Mouse (Mus musculus): ENCODE measurements around the gene Pla2g3. TPM values are rescaled to one million over a fixed set of nuclear protein-coding genes. Genes with fewer than 3 reads are reported as not detected.

The Pla2g3 gene
- polyA plus RNA-seq, 1 experiment from 2014 or later = 0.99 TPM

DNA sequence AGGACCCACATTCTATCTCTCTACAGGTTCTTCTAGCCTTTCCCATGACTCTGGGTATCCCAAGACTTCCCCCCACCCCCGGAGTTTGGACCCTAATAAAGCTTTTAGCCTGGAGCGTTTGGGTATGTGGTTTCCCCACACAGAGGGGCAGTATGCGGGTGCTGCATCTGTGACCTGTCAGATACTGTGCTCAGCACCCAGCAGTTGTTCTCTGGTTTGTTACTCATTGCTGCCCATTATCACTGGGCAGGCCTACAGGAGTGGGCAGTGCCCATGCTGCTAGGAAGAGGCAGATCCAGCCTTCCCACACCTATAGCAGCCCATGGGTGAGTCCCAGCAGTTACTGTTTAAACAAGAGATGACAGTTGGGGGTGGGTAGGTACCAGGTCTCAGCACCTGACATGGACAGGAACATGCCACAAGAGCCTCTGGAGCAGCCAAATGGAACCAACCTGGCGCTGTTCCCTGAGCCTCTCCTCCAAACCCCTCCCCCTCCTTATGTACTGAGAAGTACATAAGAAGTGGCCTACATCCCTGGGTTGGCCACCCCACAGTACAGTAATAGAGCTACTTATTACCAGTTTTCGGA is 48.8 kb downstream of the Pla2g3 start:
- H3K9me3 ChIP-seq = no peaks in the 10 kb centered on the region
- H3K36me3 ChIP-seq = peaks cover 29% of the 10 kb centered on the region
- H3K27ac ChIP-seq = no peak overlapping the region
- no peak for DNase-seq (ENCODE audit: low spot score)
- WGBS = 95% methylated on average over 5 of the region's 5 CpGs
- peaks cover 51% of the 10 kb centered on the region for H3K4me1 ChIP-seq (replicated peaks)
- H3K27me3 ChIP-seq (ENCODE audit: insufficient read depth, poor library complexity, severe bottlenecking) = no peaks in the 10 kb centered on the region
- H3K4me3 ChIP-seq = peak overlapping the region; percentile 62; the same call in 1 of the 2 replicates

DNA sequence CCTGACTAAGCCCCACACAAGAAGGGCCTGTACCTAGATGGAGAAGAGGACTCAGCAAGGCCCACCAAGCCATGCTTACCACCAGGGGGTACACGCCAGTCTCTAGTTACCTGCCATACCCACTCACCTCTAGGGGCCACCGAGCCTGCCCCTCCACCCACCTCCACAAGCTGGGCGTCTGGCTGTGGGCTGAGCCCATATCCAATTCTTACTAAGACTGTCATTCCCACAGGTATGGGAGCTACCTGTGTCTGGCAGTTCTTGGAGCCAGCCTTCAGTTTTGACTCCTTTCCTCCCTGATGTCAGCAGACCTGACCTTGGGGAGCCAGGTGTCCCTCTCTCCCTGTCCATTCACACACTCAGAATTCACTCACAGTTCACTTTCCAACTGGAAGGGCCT is 49.6 kb downstream of the Pla2g3 start:
- DNase-seq (ENCODE audit: low spot score) = no peak
- 88% methylated on average over 3 of the region's 3 CpGs for WGBS
- Histone ChIP-seq H3K27me3 (ENCODE audit: insufficient read depth, poor library complexity, severe bottlenecking) (no peaks in the 10 kb centered on the region), H3K4me1 (replicated peaks) (peaks cover 55% of the 10 kb centered on the region), H3K27ac (no peak overlapping the region), H3K4me3 (peak overlapping the region; percentile 65), H3K36me3 (peaks cover 20% of the 10 kb centered on the region), H3K9me3 (no peaks in the 10 kb centered on the region)

DNA sequence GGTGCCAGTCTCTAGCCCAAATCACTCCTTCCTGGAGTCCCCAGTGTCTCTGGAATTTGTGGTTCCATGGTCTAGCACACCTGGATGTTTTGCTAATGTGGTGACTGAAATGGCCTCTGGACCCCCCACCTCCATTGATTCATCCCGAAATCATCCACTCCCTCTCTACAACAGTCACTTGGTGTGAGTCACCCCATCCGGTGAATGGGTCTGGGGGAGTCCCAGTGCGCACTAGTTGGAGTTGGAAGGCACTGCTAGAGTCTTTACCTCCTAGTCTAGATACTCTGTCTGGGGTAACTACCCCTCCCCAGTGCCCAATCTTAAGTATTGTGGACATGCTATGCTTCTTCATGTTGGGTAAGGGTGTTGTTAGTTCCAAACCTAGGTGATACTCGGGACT is 50.3 kb downstream of the Pla2g3 start:
- peaks cover 14% of the 10 kb centered on the region for H3K36me3 ChIP-seq
- H3K4me3 ChIP-seq = peak overlapping the region; percentile 65
- peaks cover 55% of the 10 kb centered on the region for H3K4me1 ChIP-seq (replicated peaks)
- peak overlapping the region; percentile 90 for H3K27ac ChIP-seq
- no peaks in the 10 kb centered on the region for H3K9me3 ChIP-seq
- no peaks in the 10 kb centered on the region for H3K27me3 ChIP-seq (ENCODE audit: insufficient read depth, poor library complexity, severe bottlenecking)
- no peak for DNase-seq (ENCODE audit: low spot score)
- 67% methylated on average over 4 of the region's 4 CpGs for WGBS

DNA sequence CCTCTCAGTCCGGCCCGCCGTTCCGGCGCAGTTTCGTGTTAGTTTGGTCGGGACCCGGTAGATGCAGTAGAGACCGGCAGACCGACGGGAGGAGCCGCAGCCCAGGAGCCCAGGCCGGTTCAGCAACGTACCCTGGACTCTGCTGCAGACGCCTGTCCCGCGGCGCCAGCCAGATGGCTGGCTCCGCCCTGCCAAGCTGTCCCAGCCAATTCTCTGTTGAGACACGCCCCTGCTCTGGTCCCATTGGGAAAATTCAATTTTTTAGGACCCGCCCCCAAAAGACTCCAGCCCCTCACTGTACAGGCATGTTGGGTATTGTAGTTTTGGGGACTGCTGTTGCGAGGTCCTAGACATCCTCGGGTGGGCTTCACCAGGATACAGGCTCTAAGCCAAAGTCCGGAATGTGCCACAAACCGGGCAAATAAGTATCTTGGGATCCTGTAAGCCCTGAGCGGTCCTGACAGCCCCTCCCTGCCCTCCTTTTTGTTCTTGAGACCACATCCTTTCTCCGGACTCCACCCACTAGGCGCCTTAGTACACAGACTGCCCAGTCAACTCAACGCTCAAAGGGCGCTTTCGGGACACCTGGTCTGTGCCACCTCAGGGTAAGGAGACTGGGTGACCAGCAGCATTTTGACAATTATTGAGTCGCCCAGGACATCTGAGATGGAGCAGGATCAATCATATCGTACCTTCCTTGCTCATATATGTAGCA is 51.2 kb downstream of the Pla2g3 start:
- Histone ChIP-seq H3K27me3 (ENCODE audit: insufficient read depth, poor library complexity, severe bottlenecking) (no peaks in the 10 kb centered on the region), H3K4me3 (peak overlapping the region; percentile 65), H3K36me3 (peaks cover 6% of the 10 kb centered on the region; the same call in 1 of the 2 replicates), H3K4me1 (replicated peaks) (peaks cover 55% of the 10 kb centered on the region), H3K9me3 (no peaks in the 10 kb centered on the region), H3K27ac (peak overlapping the region; percentile 90)
- WGBS = 6% methylated on average over 33 of the region's 33 CpGs
- DNase-seq (ENCODE audit: low spot score) = peak; percentile 92

DNA sequence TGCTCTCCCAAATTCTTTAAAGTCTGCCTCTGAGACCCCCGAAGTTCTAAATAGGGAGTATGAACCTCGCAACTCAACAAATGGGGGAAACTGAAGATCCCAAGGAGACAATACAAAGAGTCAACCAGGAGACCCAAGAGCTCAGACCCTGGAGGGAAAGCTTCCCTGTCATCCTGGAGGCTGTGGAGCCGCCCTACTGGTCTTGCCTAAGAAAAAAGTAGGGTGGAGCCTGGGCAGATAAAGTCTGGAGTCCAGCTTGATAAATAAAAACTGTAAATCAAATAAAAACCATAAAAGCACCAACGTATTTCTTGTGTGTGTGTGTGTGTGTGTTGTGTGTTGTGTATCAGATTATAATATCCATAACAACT is 51.7 kb downstream of the Pla2g3 start:
- Histone ChIP-seq H3K4me1 (replicated peaks) (peaks cover 52% of the 10 kb centered on the region), H3K27ac (peak overlapping the region; percentile 90; the same call in 1 of the 2 replicates), H3K9me3 (peaks cover 5% of the 10 kb centered on the region; the same call in 1 of the 2 replicates), H3K27me3 (ENCODE audit: insufficient read depth, poor library complexity, severe bottlenecking) (no peaks in the 10 kb centered on the region), H3K36me3 (peaks cover 6% of the 10 kb centered on the region; the same call in 1 of the 2 replicates), H3K4me3 (peak overlapping the region; percentile 65)
- no peak for DNase-seq (ENCODE audit: low spot score)
- WGBS = 79% methylated on average over 4 of the region's 4 CpGs

DNA sequence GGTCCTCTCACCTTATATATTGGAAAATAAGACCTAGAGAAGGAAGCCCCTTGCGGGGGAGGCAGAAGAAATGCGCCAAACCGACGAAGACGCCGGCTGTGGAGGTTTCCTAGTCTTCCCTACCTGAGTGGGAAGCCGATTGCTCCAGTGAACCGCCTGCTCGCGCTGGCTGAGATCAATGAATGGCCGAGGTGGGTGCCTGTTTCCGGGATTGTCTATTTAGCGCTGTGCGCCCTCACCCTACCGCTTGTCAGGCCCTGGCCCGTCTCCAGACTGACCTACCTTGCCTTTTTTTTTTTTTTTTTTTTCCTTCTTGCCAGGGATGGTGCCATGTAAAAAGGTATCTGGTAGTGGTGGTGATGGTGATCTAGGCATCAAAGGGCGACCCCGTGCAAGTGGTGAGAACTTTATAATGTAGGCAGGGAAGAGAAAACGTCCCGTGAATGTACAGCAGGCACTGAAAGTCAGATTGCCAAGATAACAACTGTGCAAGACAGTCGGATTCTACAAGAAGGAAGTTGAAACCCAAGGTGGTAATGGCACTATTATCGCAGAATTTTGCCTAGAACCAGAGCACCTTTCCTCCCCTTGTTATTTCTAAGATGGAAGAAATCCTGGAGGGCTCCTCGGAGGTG is 52.5 kb downstream of the Pla2g3 start, which contains the start of gene Smtn:
TSS of gene Smtn (minus strand) at position 162 of the 635 bp plus-strand sequence.
- DNase-seq (ENCODE audit: low spot score) = no peak
- Histone ChIP-seq H3K36me3 (0 out of 2 replicates have a peak, but pooled peaks cover 6% of the 10 kb centered on the region), H3K27me3 (ENCODE audit: insufficient read depth, poor library complexity, severe bottlenecking) (no peaks in the 10 kb centered on the region), H3K27ac (peak within 1 kb of the TSS; percentile 90), H3K4me1 (replicated peaks) (peaks cover 48% of the 10 kb centered on the region), H3K4me3 (peak within 1 kb of the TSS; percentile 65), H3K9me3 (peaks cover 5% of the 10 kb centered on the region; the same call in 1 of the 2 replicates)
- WGBS = 93% methylated on average over 23 of the region's 23 CpGs

DNA sequence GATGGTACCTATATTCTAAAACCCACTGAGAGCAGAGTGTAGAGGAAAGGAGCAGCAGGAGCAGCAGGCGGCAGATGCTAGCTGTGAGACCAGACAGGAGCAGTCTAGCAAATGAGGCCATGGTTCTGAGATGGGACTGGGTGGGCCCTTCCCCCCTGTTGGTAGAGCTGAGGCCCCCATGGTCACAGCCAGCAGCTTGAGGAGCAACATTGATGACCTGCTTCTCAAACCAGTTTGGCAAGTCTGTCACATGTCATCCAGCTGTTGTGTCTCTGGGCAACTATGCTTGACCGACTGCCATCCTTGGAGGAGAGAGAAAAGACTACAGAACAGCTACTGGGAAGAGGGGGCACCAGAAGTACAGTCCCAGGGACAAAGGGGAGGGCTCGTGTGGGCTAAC is 53.8 kb downstream of the Pla2g3 start:
- Histone ChIP-seq H3K27me3 (ENCODE audit: insufficient read depth, poor library complexity, severe bottlenecking) (no peaks in the 10 kb centered on the region), H3K36me3 (0 out of 2 replicates have a peak, but pooled peaks cover 2% of the 10 kb centered on the region), H3K27ac (no peak overlapping the region), H3K9me3 (peaks cover 5% of the 10 kb centered on the region; the same call in 1 of the 2 replicates), H3K4me1 (replicated peaks) (peaks cover 39% of the 10 kb centered on the region), H3K4me3 (no peak overlapping the region)
- no peak for DNase-seq (ENCODE audit: low spot score)
- WGBS = 64% methylated on average over 3 of the region's 3 CpGs

DNA sequence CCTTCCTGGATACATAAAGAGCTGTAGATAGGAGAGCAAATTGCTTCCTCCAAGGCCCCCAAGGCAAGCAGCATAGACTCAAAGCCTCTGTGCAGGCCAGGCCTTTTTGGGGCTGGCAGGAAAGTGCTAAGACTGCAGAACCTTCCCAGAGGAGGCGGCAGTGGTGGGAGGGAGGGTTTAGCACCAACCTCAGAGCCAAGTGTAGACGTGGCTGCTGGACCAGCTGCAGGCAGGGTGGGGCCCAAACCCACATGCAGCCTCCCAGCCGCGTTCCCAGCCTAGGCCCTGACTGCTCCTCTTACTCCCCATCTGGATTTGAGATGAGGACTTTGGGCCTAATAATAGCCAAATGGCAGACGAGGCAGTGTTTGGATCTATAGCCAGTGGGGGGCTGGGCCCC is 54.9 kb downstream of the Pla2g3 start:
- Histone ChIP-seq H3K27me3 (ENCODE audit: insufficient read depth, poor library complexity, severe bottlenecking) (no peaks in the 10 kb centered on the region), H3K36me3 (no peaks in the 10 kb centered on the region), H3K4me1 (replicated peaks) (peaks cover 30% of the 10 kb centered on the region), H3K27ac (0 out of 2 replicates have a peak overlapping the region, but pooled peaks have one; percentile 37), H3K9me3 (peaks cover 5% of the 10 kb centered on the region; the same call in 1 of the 2 replicates), H3K4me3 (no peak overlapping the region)
- DNase-seq (ENCODE audit: low spot score) = no peak
- 51% methylated on average over 5 of the region's 5 CpGs for WGBS

DNA sequence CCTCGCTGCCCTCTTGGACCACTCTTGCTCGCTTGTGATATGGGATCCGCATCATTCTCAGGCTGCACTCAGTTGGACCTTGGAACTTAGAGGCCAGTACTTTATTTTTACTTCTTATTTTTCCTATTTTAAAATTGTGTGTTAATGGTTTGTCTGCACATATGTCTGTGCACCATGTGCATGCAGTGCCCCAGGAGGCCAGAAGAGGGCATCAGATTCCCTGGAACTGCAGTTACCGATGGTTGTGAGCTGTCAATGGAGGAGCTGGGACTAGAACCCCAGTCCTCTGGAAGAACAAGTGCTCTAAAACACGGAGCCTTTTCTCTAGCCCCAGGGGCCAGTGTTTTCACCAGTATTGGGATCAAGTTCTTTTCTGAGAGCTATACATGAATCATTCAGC is 56.3 kb downstream of the Pla2g3 start:
- peaks cover 22% of the 10 kb centered on the region for H3K4me1 ChIP-seq (replicated peaks)
- no peaks in the 10 kb centered on the region for H3K36me3 ChIP-seq
- 93% methylated on average over 5 of the region's 5 CpGs for WGBS
- H3K9me3 ChIP-seq = peaks cover 5% of the 10 kb centered on the region; the same call in 1 of the 2 replicates
- H3K27me3 ChIP-seq (ENCODE audit: insufficient read depth, poor library complexity, severe bottlenecking) = no peaks in the 10 kb centered on the region
- H3K27ac ChIP-seq = no peak overlapping the region
- H3K4me3 ChIP-seq = no peak overlapping the region
- no peak for DNase-seq (ENCODE audit: low spot score)

DNA sequence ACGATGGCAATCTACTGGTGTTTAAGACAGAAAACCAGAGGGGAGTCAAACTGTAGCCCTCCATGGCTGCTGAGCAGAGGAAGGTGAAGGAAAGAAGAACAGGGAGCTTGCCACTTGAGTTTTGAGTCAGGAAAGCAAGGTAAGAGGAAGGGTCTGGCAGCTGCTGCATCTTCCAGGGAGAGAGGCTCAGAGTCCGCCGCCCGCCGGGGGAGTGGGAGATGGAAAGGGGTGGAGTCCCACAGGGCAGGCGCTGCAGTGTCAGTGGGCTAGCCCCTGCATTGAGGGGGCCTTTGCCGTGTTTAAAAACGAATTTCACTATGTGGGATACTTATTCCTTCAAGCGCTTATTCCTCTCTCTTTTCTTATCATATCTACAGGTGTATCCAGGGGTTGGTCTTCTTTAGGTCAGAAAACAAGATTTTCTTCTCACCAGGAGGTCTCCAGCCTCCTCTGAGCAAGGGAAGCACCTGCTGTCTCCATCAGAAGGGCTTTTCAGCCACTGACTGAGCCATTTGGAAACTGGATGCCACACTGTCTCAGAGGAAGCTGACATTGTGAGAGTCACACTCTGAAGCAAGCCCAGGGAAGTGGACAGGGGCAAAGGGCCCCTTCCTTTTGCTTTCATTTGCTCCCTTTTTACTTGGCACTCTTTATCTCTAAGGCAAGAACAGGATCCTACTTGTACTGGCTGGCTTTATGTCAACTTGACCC is 57.6 kb downstream of the Pla2g3 start:
- Histone ChIP-seq H3K4me3 (no peak overlapping the region), H3K27ac (peak overlapping the region; percentile 41; the same call in 1 of the 2 replicates), H3K4me1 (replicated peaks) (peaks cover 17% of the 10 kb centered on the region), H3K36me3 (no peaks in the 10 kb centered on the region), H3K27me3 (ENCODE audit: insufficient read depth, poor library complexity, severe bottlenecking) (no peaks in the 10 kb centered on the region), H3K9me3 (peaks cover 5% of the 10 kb centered on the region; the same call in 1 of the 2 replicates)
- 16% methylated on average over 9 of the region's 9 CpGs for WGBS
- DNase-seq (ENCODE audit: low spot score) = no peak

DNA sequence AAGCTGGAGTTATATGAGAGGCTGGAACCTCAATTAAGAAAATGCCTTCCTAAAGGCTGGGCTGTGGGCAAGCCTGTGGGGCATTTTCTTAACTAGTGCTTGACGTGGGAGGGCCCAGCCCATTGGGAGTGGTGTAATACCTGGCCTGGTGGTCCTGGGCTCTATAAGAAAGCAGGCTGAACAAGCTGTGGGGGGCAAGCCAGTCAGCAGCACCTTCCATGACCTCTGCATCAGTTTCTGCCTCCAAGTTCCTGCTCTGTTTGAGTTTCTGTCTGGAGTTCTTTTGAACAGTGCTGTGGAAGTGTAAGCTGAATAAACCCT is 58.1 kb downstream of the Pla2g3 start:
- Histone ChIP-seq H3K4me1 (replicated peaks) (peaks cover 17% of the 10 kb centered on the region), H3K27ac (peak overlapping the region; percentile 41; the same call in 1 of the 2 replicates), H3K4me3 (no peak overlapping the region), H3K36me3 (no peaks in the 10 kb centered on the region), H3K27me3 (ENCODE audit: insufficient read depth, poor library complexity, severe bottlenecking) (no peaks in the 10 kb centered on the region), H3K9me3 (peaks cover 5% of the 10 kb centered on the region; the same call in 1 of the 2 replicates)
- DNase-seq (ENCODE audit: low spot score) = no peak
- 18% methylated on average over 1 of the region's 1 CpGs for WGBS

DNA sequence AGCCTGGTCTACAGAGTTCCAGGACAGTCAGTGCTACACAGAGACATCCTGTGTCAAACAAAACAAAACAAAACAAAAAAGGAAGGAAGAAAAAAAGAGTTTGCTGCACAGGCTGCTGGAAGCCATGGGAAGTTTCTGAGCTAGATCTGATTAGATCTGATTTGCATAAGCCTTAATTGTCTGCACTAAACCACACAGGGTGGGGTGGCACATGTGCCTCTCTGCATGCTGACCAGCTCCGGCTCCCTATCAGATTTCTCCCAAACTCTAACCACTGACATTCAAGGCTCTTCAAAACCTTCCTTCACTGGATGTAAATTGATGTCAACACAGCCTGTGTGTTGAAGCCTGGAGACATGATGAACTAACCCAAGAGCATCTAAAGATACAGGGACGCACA is 59.0 kb downstream of the Pla2g3 start:
- Histone ChIP-seq H3K36me3 (no peaks in the 10 kb centered on the region), H3K27me3 (ENCODE audit: insufficient read depth, poor library complexity, severe bottlenecking) (no peaks in the 10 kb centered on the region), H3K27ac (no peak overlapping the region), H3K4me3 (no peak overlapping the region), H3K9me3 (peaks cover 5% of the 10 kb centered on the region; the same call in 1 of the 2 replicates), H3K4me1 (replicated peaks) (peaks cover 13% of the 10 kb centered on the region)
- WGBS = 86% methylated on average over 2 of the region's 2 CpGs
- DNase-seq (ENCODE audit: low spot score) = no peak

All from hindbrain, embryonic 10.5 days (tissue).